Mouse (Mus musculus) left cerebral cortex, adult 2 months (tissue): ENCODE results near the gene Otogl. TPM values are rescaled to one million over a fixed set of nuclear protein-coding genes. Genes with fewer than 3 reads are reported as not detected.

ENCODE experiments used
- DNase-seq, 2 experiments: peaks; one replicate each; pipeline ENCODE4 v3.0.0; 2021 to 2022; ENCODE audit warnings: low spot score in 2 of 2, mixed read lengths in 1 of 2; ENCODE audit errors: extremely low spot score in 1 of 2
- H3K27ac ChIP-seq: fragments of 200-600 bp; 2 replicates; pipeline ENCODE4 v1.8.1; 2022
- H3K4me3 ChIP-seq: fragments of 200-600 bp; 2 replicates; pipeline ENCODE4 v1.8.1; 2022
- CTCF ChIP-seq: fragments of 200-600 bp; IDR thresholded peaks from 2 replicates; pipeline ENCODE4 v1.8.1; 2022; ENCODE audit warnings: antibody characterized with exemption, mild to moderate bottlenecking, moderate library complexity
- intact Hi-C: fragments of 180-260 bp; cut with DNase I; formaldehyde crosslinking; loops from one replicate; pipeline ENCODE4 v1.15.1; 2025
- total RNA-seq, 2 experiments: library from RNA; stranded (reverse); gene quantifications; 2 replicates each; pipeline ENCODE4 v1.2.3; 2021

The Otogl gene
- total RNA-seq, 2 experiments from 2014 or later = 0.14 to 0.16 TPM

GRCm38 (mm10) chr10:107905274-107906034 lies 6.5 kb downstream of the Otogl start:
- DNase-seq = no peak
- H3K4me3 ChIP-seq = no peak overlapping the region
- intact Hi-C loops = no loop called here
- H3K27ac ChIP-seq = no peak overlapping the region
- TF ChIP-seq CTCF = no peak

- no peak for TF ChIP-seq CTCF
- no peak overlapping the region for H3K4me3 ChIP-seq
- intact Hi-C loops = no loop called here
- DNase-seq = no peak
- no peak overlapping the region for H3K27ac ChIP-seq
These were observed 10.0 kb downstream of the Otogl start for GRCm38 (mm10) chr10:107901958-107902357.

GRCm38 (mm10) chr10:107901204-107901879 lies 10.6 kb downstream of the Otogl start:
- no peak for TF ChIP-seq CTCF
- intact Hi-C loops = no loop called here
- Histone ChIP-seq H3K4me3 (no peak overlapping the region), H3K27ac (no peak overlapping the region)
- no peak for DNase-seq

GRCm38 (mm10) chr10:107899946-107900345 lies 12.0 kb downstream of the Otogl start:
- DNase-seq = no peak
- no peak for TF ChIP-seq CTCF
- no peak overlapping the region for H3K4me3 ChIP-seq
- no peak overlapping the region for H3K27ac ChIP-seq
- intact Hi-C loops = no loop called here

- TF ChIP-seq CTCF = no peak
- DNase-seq = no peak
- intact Hi-C loops = no loop called here
- H3K27ac ChIP-seq = no peak overlapping the region
- H3K4me3 ChIP-seq = no peak overlapping the region
These were observed 15.8 kb downstream of the Otogl start for GRCm38 (mm10) chr10:107896158-107896557.

- Histone ChIP-seq H3K27ac (no peak overlapping the region), H3K4me3 (no peak overlapping the region)
- TF ChIP-seq CTCF = no peak
- DNase-seq = no peak
- intact Hi-C loops = no loop called here
These were observed 17.0 kb downstream of the Otogl start for GRCm38 (mm10) chr10:107894663-107895581.

- Histone ChIP-seq H3K27ac (no peak overlapping the region), H3K4me3 (no peak overlapping the region)
- DNase-seq = no peak
- intact Hi-C loops = no loop called here
- TF ChIP-seq CTCF = no peak
These were observed 21.5 kb downstream of the Otogl start for GRCm38 (mm10) chr10:107890400-107890799.

GRCm38 (mm10) chr10:107872542-107872941 lies 39.4 kb downstream of the Otogl start:
- intact Hi-C loops = no loop called here
- no peak overlapping the region for H3K4me3 ChIP-seq
- DNase-seq = no peak
- TF ChIP-seq CTCF = no peak
- H3K27ac ChIP-seq = no peak overlapping the region

GRCm38 (mm10) chr10:107872109-107872508 lies 39.8 kb downstream of the Otogl start:
- intact Hi-C loops = no loop called here
- no peak for TF ChIP-seq CTCF
- DNase-seq = no peak
- Histone ChIP-seq H3K4me3 (no peak overlapping the region), H3K27ac (no peak overlapping the region)

- intact Hi-C loops = no loop called here
- no peak overlapping the region for H3K4me3 ChIP-seq
- no peak overlapping the region for H3K27ac ChIP-seq
- no peak for TF ChIP-seq CTCF
- no peak for DNase-seq
These were observed 41.4 kb downstream of the Otogl start for GRCm38 (mm10) chr10:107870540-107870939.

GRCm38 (mm10) chr10:107868904-107869303 lies 43.0 kb downstream of the Otogl start:
- Histone ChIP-seq H3K4me3 (no peak overlapping the region), H3K27ac (no peak overlapping the region)
- no peak for TF ChIP-seq CTCF
- intact Hi-C loops = no loop called here
- DNase-seq = no peak

GRCm38 (mm10) chr10:107867414-107867813 lies 44.5 kb downstream of the Otogl start:
- no peak overlapping the region for H3K4me3 ChIP-seq
- intact Hi-C loops = loop anchor here (2.0 kb wide), 1 partner anchor 77 kb away; no protein-coding TSS in a partner anchor
- no peak for DNase-seq
- no peak overlapping the region for H3K27ac ChIP-seq
- no peak for TF ChIP-seq CTCF
